Mouse (Mus musculus) kidney, embryonic 16.5 days (tissue): ENCODE results near the gene Mcemp1. TPM values are rescaled to one million over a fixed set of nuclear protein-coding genes. Genes with fewer than 3 reads are reported as not detected.

Source experiments
- ATAC-seq: fragments of 200-750 bp; cut with Nextera tagmentation; 2 replicates; pipeline ENCODE4 v1.8.0; 2017; ENCODE audit warnings: moderate TSS enrichment; ENCODE audit not compliant: low FRiP score, low TSS enrichment
- H3K27ac ChIP-seq: fragments of 300-500 bp; sonication (generic); 2 replicates; pipeline ENCODE4 v1.5.1; 2014; ENCODE audit warnings: low read length
- H3K27me3 ChIP-seq: fragments of 300-500 bp; sonication (generic); 2 replicates; pipeline ENCODE4 v1.6.1; 2014; ENCODE audit warnings: low read length, control low read depth, mixed read lengths; ENCODE audit not compliant: insufficient read depth
- H3K36me3 ChIP-seq: fragments of 300-500 bp; sonication (generic); 2 replicates; pipeline ENCODE4 v1.6.1; 2014; ENCODE audit warnings: low read length, control low read depth, mixed read lengths; ENCODE audit not compliant: insufficient read depth
- H3K4me1 ChIP-seq: fragments of 300-500 bp; sonication (generic); 2 replicates; pipeline ENCODE4 v1.6.1; 2014; ENCODE audit warnings: low read length, control low read depth, mixed read lengths; ENCODE audit not compliant: insufficient read depth
- H3K4me2 ChIP-seq: fragments of 300-500 bp; sonication (generic); replicated peaks from 2 replicates; pipeline ENCODE4 v1.6.1; 2014; ENCODE audit warnings: low read depth, low read length
- H3K4me3 ChIP-seq: fragments of 300-500 bp; sonication (generic); 2 replicates; pipeline ENCODE4 v1.5.1; 2014; ENCODE audit warnings: mild to moderate bottlenecking, low read length
- H3K9ac ChIP-seq: fragments of 300-500 bp; sonication (generic); replicated peaks from 2 replicates; pipeline ENCODE4 v1.6.1; 2014; ENCODE audit warnings: low read length
- H3K9me3 ChIP-seq: fragments of 300-500 bp; sonication (generic); 2 replicates; pipeline ENCODE4 v1.6.1; 2016; ENCODE audit warnings: low read length, control low read depth
- WGBS: fragments of 180-500 bp; shearing (Covaris S2); extraction: QIAGEN DNeasy Blood & Tissue Kit; methylation state at CpG from one replicate; pipeline ENCODE4 v1.1.7; 2014; 5-methylcytosine and 5-hydroxymethylcytosine counted together
- polyA plus RNA-seq: library from polyadenylated mRNA; unstranded; fragments of >200 nt; fragmentation: Nextera tagmentation; extraction: Ambion mirVana; gene quantifications from 2 replicates; pipeline ENCODE4 v1.2.1, GENCODE M21; 2015

The Mcemp1 gene
- polyA plus RNA-seq, 1 experiment from 2014 or later: 0.20 TPM

- no peak for ATAC-seq
- Histone ChIP-seq H3K27me3 (no peaks in the 10 kb centered on the region), H3K4me2 (no peak overlapping the region), H3K4me3 (no peak overlapping the region), H3K4me1 (no peaks in the 10 kb centered on the region), H3K9me3 (no peaks in the 10 kb centered on the region), H3K36me3 (no peaks in the 10 kb centered on the region), H3K9ac (no peak overlapping the region), H3K27ac (no peak overlapping the region)
- WGBS: 64% methylated on average over 5 of the region's 5 CpGs
Observed at GRCm38 (mm10) chr8:3664405-3664804, 1.1 kb upstream of the Mcemp1 start.

- Histone ChIP-seq H3K9ac (no peak overlapping the region), H3K27ac (no peak overlapping the region), H3K4me2 (no peak overlapping the region), H3K4me3 (no peak overlapping the region), H3K4me1 (peaks cover 6% of the 10 kb centered on the region; the same call in 1 of the 2 replicates), H3K9me3 (no peaks in the 10 kb centered on the region), H3K27me3 (no peaks in the 10 kb centered on the region), H3K36me3 (no peaks in the 10 kb centered on the region)
- no peak for ATAC-seq
- 78% methylated on average over 2 of the region's 2 CpGs for WGBS
Observed at GRCm38 (mm10) chr8:3670388-3670787, 4.8 kb downstream of the Mcemp1 start.

GRCm38 (mm10) chr8:3671980-3672491 is 6.5 kb downstream of the Mcemp1 start, which contains the start of gene Fcor:
TSS of gene Fcor (minus strand) at chr8:3672362.
- Histone ChIP-seq H3K9me3 (no peaks in the 10 kb centered on the region), H3K27me3 (no peaks in the 10 kb centered on the region), H3K4me3 (peak within 1 kb of the TSS; percentile 63), H3K36me3 (no peaks in the 10 kb centered on the region), H3K9ac (peak within 1 kb of the TSS; percentile 78), H3K4me2 (peak within 1 kb of the TSS; percentile 68), H3K4me1 (peaks cover 11% of the 10 kb centered on the region; the same call in 1 of the 2 replicates), H3K27ac (peak within 1 kb of the TSS; percentile 46; the same call in 1 of the 2 replicates)
- under 1% methylated on average over 23 of the region's 23 CpGs for WGBS
- ATAC-seq: peak; percentile 81

- Histone ChIP-seq H3K4me1 (peaks cover 22% of the 10 kb centered on the region), H3K9ac (no peak overlapping the region), H3K27me3 (no peaks in the 10 kb centered on the region), H3K27ac (no peak overlapping the region), H3K4me3 (no peak overlapping the region), H3K4me2 (no peak overlapping the region), H3K9me3 (no peaks in the 10 kb centered on the region), H3K36me3 (peaks cover 12% of the 10 kb centered on the region)
- ATAC-seq: no peak
- 55% methylated on average over 3 of the region's 3 CpGs for WGBS
Observed at GRCm38 (mm10) chr8:3674671-3675070, 9.1 kb downstream of the Mcemp1 start.

GRCm38 (mm10) chr8:3676131-3676992 is 10.8 kb downstream of the Mcemp1 start, which contains the start of gene Trappc5:
TSS of gene Trappc5 (plus strand) at chr8:3676299.
- ATAC-seq: peak; percentile 88
- peak within 1 kb of the TSS; percentile 97 for H3K9ac ChIP-seq
- H3K4me1 ChIP-seq: peaks cover 22% of the 10 kb centered on the region
- peak within 1 kb of the TSS; percentile 70 for H3K4me3 ChIP-seq
- no peaks in the 10 kb centered on the region for H3K27me3 ChIP-seq
- under 1% methylated on average over 61 of the region's 61 CpGs for WGBS
- no peaks in the 10 kb centered on the region for H3K9me3 ChIP-seq
- H3K27ac ChIP-seq: peak within 1 kb of the TSS; percentile 94
- peak within 1 kb of the TSS; percentile 81 for H3K4me2 ChIP-seq
- peaks cover 27% of the 10 kb centered on the region for H3K36me3 ChIP-seq

- Histone ChIP-seq H3K9me3 (no peaks in the 10 kb centered on the region), H3K27ac (peak overlapping the region; percentile 94), H3K27me3 (no peaks in the 10 kb centered on the region), H3K36me3 (peaks cover 28% of the 10 kb centered on the region), H3K9ac (peak overlapping the region; percentile 97), H3K4me2 (peak overlapping the region; percentile 81), H3K4me3 (peak overlapping the region; percentile 70), H3K4me1 (peaks cover 20% of the 10 kb centered on the region)
- peak; percentile 3; the same call in 1 of the 2 replicates for ATAC-seq
- 2% methylated on average over 15 of the region's 15 CpGs for WGBS
Observed at GRCm38 (mm10) chr8:3676993-3677579, 11.5 kb downstream of the Mcemp1 start.

GRCm38 (mm10) chr8:3678831-3679230 is 13.3 kb downstream of the Mcemp1 start:
- Histone ChIP-seq H3K4me3 (no peak overlapping the region), H3K27me3 (no peaks in the 10 kb centered on the region)

GRCm38 (mm10) chr8:3679236-3679635 is 13.7 kb downstream of the Mcemp1 start:
- WGBS: 95% methylated on average over 23 of the region's 23 CpGs
- H3K4me1 ChIP-seq: peaks cover 16% of the 10 kb centered on the region
- H3K27me3 ChIP-seq: no peaks in the 10 kb centered on the region

More at GRCm38 (mm10) chr8:3678831-3679230, 13.3 kb downstream of the Mcemp1 start:
- no peak overlapping the region for H3K4me2 ChIP-seq
- H3K9me3 ChIP-seq: no peaks in the 10 kb centered on the region
- ATAC-seq: no peak
- no peak overlapping the region for H3K9ac ChIP-seq
- WGBS: 96% methylated on average over 22 of the region's 23 CpGs
- H3K4me1 ChIP-seq: peaks cover 16% of the 10 kb centered on the region
- peaks cover 28% of the 10 kb centered on the region for H3K36me3 ChIP-seq
- H3K27ac ChIP-seq: no peak overlapping the region

GRCm38 (mm10) chr8:3679656-3680055 is 14.1 kb downstream of the Mcemp1 start:
- Histone ChIP-seq H3K4me2 (no peak overlapping the region), H3K27ac (no peak overlapping the region), H3K27me3 (no peaks in the 10 kb centered on the region), H3K4me1 (peaks cover 16% of the 10 kb centered on the region), H3K4me3 (no peak overlapping the region), H3K9me3 (no peaks in the 10 kb centered on the region), H3K36me3 (peaks cover 28% of the 10 kb centered on the region), H3K9ac (no peak overlapping the region)
- 91% methylated on average over 5 of the region's 5 CpGs for WGBS
- no peak for ATAC-seq

More at GRCm38 (mm10) chr8:3679236-3679635, 13.7 kb downstream of the Mcemp1 start:
- no peak for ATAC-seq
- no peaks in the 10 kb centered on the region for H3K9me3 ChIP-seq
- no peak overlapping the region for H3K4me3 ChIP-seq
- no peak overlapping the region for H3K27ac ChIP-seq
- H3K9ac ChIP-seq: no peak overlapping the region
- H3K4me2 ChIP-seq: no peak overlapping the region
- H3K36me3 ChIP-seq: peaks cover 28% of the 10 kb centered on the region
